Mouse (Mus musculus): ENCODE data around the gene Krt17. TPM values are rescaled to one million over a fixed set of nuclear protein-coding genes. Genes with fewer than 3 reads are reported as not detected.
A peak's percentile ranks its signal among the peaks of the same experiment; 100 is the strongest.
"Not testable (repeated sequence)": the region's sequence is repeated elsewhere in the genome, so short reads cannot be mapped to it uniquely, and the experiment has no call there.

The Krt17 gene
- 0.11 and 0.72 TPM in 2 replicates for polyA plus RNA-seq (2012; rRNA removed)

DNA sequence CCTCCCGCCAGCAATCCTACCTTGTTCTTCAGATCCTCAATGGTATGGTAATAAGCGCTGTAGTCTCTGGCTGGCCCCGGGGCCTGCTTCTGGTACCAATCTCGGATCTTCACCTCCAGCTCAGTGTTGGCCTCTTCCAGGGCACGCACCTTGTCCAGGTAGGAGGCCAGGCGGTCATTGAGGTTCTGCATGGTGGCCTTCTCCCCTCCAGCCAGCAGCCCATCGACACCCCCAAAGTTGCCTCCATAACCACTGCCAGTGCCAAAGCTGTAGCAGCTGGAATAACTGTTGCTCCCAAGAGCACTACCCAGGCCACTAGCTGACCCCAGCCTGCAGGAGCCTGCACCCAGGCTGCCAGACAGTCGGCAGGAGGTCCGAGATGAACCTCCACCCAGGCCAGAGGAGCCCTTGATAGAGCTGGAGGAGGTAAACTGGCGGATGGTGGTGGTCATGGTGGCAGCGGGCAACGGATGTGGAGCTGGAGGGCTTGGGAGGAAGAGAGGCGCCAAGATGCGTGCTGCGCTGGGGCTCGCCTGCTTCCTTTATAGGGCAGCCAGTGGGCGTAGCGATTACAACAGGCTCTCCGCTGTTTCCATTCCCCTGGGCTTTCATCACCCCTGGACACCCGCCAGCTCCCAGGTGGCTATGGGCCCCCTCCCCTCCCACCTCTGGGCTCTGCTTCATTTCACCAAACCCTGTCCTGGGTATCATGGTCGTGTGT lies at the start of gene Krt17:
Krt17 (minus strand) TSS at position 516 of the 721 bp plus-strand sequence.
- no peak within 1 kb of the TSS for H3K4me3 ChIP-seq (ENCODE audit: low read depth, low read length)
- 82% methylated on average over 21 of the region's 21 CpGs for WGBS
- no peaks in the 10 kb centered on the region for H3K27me3 ChIP-seq (ENCODE audit: control insufficient read depth, insufficient read depth, low read length)
- H3K36me3 ChIP-seq (ENCODE audit: control insufficient read depth, insufficient read depth, low read length), result no peaks in the 10 kb centered on the region
- no peak within 1 kb of the TSS for H3K27ac ChIP-seq (ENCODE audit: insufficient read depth, low read depth, low read length)
- no peaks in the 10 kb centered on the region for H3K4me1 ChIP-seq (ENCODE audit: control insufficient read depth, insufficient read depth, insufficient read length, low read length)
- no peak for TF ChIP-seq CTCF (IDR thresholded peaks at IDR 0.05; ENCODE audit: extremely low read depth, insufficient read length, insufficient replicate concordance, low read depth, low read length)
- TF ChIP-seq POLR2A (IDR thresholded peaks at IDR 0.05; ENCODE audit: low read depth, low read length), result no peak

DNA sequence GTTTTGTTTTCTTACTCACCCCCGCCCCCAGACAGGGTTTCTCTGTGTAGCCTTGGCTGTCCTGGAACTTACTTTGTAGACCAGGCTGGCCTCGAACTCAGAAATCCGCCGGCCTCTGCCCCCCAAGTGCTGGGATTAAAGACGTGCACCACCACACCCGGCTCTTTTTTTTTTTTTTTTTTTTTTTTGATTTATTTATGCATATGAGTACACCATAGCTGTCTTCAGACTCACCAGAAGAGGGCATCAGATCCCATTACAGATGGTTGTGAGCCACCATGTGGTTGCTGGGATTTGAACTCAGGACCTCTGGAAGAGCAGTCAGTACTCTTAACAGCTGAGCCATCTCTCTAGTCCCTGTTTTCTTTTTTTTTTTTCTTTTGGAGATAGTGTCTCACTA lies 47.8 kb upstream of the Krt17 start:
- not testable (repeated sequence) for H3K27ac ChIP-seq (ENCODE audit: insufficient read depth, low read depth, low read length); H3K27me3 ChIP-seq (ENCODE audit: control insufficient read depth, insufficient read depth, low read length); H3K4me1 ChIP-seq (ENCODE audit: control insufficient read depth, insufficient read depth, insufficient read length, low read length); H3K36me3 ChIP-seq (ENCODE audit: control insufficient read depth, insufficient read depth, low read length); H3K4me3 ChIP-seq (ENCODE audit: low read depth, low read length)
- WGBS, result 81% methylated on average over 5 of the region's 6 CpGs

DNA sequence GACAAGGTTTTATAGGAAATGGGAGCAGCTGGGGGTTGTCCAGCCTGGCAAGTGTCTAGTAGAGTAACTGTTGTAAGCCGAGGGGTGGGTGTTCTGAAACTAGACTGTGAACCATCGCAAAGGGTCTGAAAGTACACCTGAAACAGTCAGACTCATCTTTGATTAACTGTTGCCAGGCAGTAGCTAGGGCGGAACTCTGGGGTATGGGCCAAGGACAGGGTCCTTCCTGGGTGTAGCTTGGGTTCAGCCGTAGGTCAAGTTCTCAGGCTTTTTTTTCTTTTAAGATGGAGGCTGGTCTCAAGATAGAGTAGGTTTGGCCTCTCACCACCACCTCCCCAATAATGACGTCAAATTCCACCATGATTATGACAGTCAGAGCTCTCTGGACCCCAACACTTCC lies 47.1 kb upstream of the Krt17 start:
- TF ChIP-seq POLR2A (IDR thresholded peaks at IDR 0.05; ENCODE audit: low read depth, low read length), result no peak
- Histone ChIP-seq H3K4me1 (ENCODE audit: control insufficient read depth, insufficient read depth, insufficient read length, low read length) (no peaks in the 10 kb centered on the region), H3K27ac (ENCODE audit: insufficient read depth, low read depth, low read length) (no peak overlapping the region), H3K27me3 (ENCODE audit: control insufficient read depth, insufficient read depth, low read length) (no peaks in the 10 kb centered on the region; the same call in 1 of the 2 replicates), H3K36me3 (ENCODE audit: control insufficient read depth, insufficient read depth, low read length) (no peaks in the 10 kb centered on the region), H3K4me3 (ENCODE audit: low read depth, low read length) (no peak overlapping the region)
- 76% methylated on average over 5 of the region's 5 CpGs for WGBS

DNA sequence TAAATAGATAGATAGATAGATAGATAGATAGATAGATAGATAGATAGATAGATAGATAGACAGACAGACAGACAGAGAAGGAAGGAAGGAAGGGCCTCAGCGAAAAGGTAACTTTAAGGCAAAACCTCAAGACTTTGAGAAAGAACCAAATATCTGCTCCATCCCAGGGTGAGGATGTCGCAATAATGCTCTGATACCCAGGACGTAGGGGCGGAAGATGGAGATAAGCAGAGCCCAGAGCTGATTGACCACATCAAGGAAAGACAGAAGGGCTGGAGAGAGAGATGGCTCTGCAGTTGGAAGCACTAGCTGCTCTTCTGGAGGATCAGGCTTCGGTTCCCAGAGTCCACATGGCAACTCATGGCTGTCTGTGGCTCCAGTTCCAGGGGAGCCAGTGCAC lies 40.5 kb upstream of the Krt17 start:
- 61% methylated on average over 5 of the region's 5 CpGs for WGBS
- no peak for TF ChIP-seq POLR2A (IDR thresholded peaks at IDR 0.05; ENCODE audit: low read depth, low read length)
- TF ChIP-seq CTCF (IDR thresholded peaks at IDR 0.05; ENCODE audit: extremely low read depth, insufficient read length, insufficient replicate concordance, low read depth, low read length), result no peak
- H3K4me1 ChIP-seq (ENCODE audit: control insufficient read depth, insufficient read depth, insufficient read length, low read length), result peaks cover 3% of the 10 kb centered on the region; the same call in 1 of the 2 replicates
- H3K4me3 ChIP-seq (ENCODE audit: low read depth, low read length), result no peak overlapping the region
- no peak overlapping the region for H3K27ac ChIP-seq (ENCODE audit: insufficient read depth, low read depth, low read length)
- H3K27me3 ChIP-seq (ENCODE audit: control insufficient read depth, insufficient read depth, low read length), result no peaks in the 10 kb centered on the region; the same call in 1 of the 2 replicates
- no peaks in the 10 kb centered on the region for H3K36me3 ChIP-seq (ENCODE audit: control insufficient read depth, insufficient read depth, low read length)

DNA sequence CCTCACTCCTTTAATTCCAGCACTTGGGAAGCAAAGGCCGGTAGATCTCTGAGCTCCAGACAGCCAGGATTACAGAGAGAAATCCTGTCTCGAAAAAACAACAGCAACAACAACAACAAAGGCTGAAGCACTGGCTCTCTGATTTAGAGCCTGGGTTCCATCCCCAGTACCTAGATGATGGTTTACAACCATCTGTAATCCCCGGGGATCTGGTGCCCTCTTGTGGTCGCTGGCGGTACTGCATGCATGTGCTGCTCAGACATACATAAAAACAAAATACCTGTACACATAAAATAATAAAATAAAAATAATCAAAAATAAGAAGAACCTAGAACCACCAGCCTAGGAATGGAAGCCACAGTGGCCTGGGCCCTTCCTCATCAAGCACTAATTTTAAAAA lies 39.5 kb upstream of the Krt17 start:
- Histone ChIP-seq H3K4me1 (ENCODE audit: control insufficient read depth, insufficient read depth, insufficient read length, low read length) (peaks cover 3% of the 10 kb centered on the region; the same call in 1 of the 2 replicates), H3K27ac (ENCODE audit: insufficient read depth, low read depth, low read length) (no peak overlapping the region), H3K27me3 (ENCODE audit: control insufficient read depth, insufficient read depth, low read length) (no peaks in the 10 kb centered on the region; the same call in 1 of the 2 replicates), H3K4me3 (ENCODE audit: low read depth, low read length) (no peak overlapping the region), H3K36me3 (ENCODE audit: control insufficient read depth, insufficient read depth, low read length) (no peaks in the 10 kb centered on the region)
- TF ChIP-seq CTCF (IDR thresholded peaks at IDR 0.05; ENCODE audit: extremely low read depth, insufficient read length, insufficient replicate concordance, low read depth, low read length), result peak; percentile 92; the same call in 1 of the 2 replicates
- TF ChIP-seq POLR2A (IDR thresholded peaks at IDR 0.05; ENCODE audit: low read depth, low read length), result no peak
- WGBS, result 7% methylated on average over 5 of the region's 5 CpGs

DNA sequence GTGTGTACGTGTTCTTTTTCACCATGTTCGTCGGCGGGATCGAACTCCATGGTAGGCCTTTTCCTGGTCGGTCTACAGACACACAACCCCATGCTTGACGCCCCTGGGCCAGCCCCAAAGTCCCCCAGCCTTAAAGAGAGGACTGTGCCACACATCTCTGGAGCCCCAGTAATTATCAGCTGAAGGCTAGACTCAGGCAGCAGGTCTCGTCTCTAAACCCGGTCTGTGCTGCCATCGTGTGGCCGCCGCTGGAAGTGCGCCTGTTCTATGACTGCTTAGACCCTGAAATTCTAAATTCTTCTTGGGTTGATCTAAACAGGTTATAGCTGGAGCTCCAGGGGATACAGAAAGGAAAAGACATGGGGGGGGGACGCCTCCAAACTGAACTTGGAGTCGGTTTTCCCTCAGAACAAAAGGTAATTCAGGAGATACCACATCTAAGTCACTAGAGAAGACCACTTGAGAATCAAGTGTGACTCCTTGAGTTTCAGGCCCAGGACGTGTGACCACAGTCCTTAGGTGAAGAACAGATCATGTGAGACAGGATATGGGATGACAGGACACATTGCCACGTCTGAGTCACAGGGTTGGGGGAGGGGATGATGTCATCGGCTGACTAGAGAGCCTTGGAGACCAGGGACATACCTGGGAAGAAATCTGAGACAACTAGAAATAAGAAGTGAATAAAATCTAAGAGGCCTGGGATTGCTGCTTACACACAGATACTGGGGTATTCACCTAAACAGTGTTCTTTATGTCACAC lies 37.6 kb upstream of the Krt17 start:
- no peaks in the 10 kb centered on the region; the same call in 1 of the 2 replicates for H3K27me3 ChIP-seq (ENCODE audit: control insufficient read depth, insufficient read depth, low read length)
- H3K4me1 ChIP-seq (ENCODE audit: control insufficient read depth, insufficient read depth, insufficient read length, low read length), result peaks cover 5% of the 10 kb centered on the region
- no peaks in the 10 kb centered on the region for H3K36me3 ChIP-seq (ENCODE audit: control insufficient read depth, insufficient read depth, low read length)
- TF ChIP-seq CTCF (IDR thresholded peaks at IDR 0.05; ENCODE audit: extremely low read depth, insufficient read length, insufficient replicate concordance, low read depth, low read length) (peak; percentile 91), POLR2A (IDR thresholded peaks at IDR 0.05; ENCODE audit: low read depth, low read length) (no peak)
- WGBS, result 17% methylated on average over 18 of the region's 18 CpGs
- 0 out of 2 replicates have a peak overlapping the region, but pooled peaks have one; percentile 6 for H3K4me3 ChIP-seq (ENCODE audit: low read depth, low read length)
- H3K27ac ChIP-seq (ENCODE audit: insufficient read depth, low read depth, low read length), result no peak overlapping the region

DNA sequence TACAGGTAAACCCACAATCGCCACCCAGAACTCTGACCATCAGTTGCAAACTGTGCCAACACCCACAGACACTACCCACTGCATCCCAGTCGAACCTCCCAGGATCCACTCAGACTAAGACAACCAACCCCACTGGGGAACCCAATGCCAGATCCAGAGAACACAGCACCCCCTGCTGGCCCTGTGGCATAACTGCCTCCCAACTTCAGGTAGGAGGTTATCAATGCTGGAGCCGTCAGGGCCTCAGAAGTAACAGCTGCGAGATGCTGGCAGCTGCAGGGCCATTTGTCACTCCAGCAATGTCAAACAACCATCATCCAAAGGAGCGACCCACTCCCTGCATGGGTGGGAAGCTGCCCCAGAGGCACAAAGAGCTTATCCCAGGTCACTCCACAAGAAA lies 37.0 kb upstream of the Krt17 start:
- Histone ChIP-seq H3K4me1 (ENCODE audit: control insufficient read depth, insufficient read depth, insufficient read length, low read length) (peaks cover 5% of the 10 kb centered on the region), H3K4me3 (ENCODE audit: low read depth, low read length) (no peak overlapping the region), H3K27ac (ENCODE audit: insufficient read depth, low read depth, low read length) (no peak overlapping the region), H3K27me3 (ENCODE audit: control insufficient read depth, insufficient read depth, low read length) (no peaks in the 10 kb centered on the region), H3K36me3 (ENCODE audit: control insufficient read depth, insufficient read depth, low read length) (no peaks in the 10 kb centered on the region)
- 29% methylated on average over 5 of the region's 5 CpGs for WGBS
- TF ChIP-seq POLR2A (IDR thresholded peaks at IDR 0.05; ENCODE audit: low read depth, low read length) (no peak), CTCF (IDR thresholded peaks at IDR 0.05; ENCODE audit: extremely low read depth, insufficient read length, insufficient replicate concordance, low read depth, low read length) (peak; percentile 68; the same call in 1 of the 2 replicates)

Measured in small intestine, adult 2 months (tissue).